Mouse (Mus musculus): ENCODE data around the gene Ift172.

Ift172 gene

DNA sequence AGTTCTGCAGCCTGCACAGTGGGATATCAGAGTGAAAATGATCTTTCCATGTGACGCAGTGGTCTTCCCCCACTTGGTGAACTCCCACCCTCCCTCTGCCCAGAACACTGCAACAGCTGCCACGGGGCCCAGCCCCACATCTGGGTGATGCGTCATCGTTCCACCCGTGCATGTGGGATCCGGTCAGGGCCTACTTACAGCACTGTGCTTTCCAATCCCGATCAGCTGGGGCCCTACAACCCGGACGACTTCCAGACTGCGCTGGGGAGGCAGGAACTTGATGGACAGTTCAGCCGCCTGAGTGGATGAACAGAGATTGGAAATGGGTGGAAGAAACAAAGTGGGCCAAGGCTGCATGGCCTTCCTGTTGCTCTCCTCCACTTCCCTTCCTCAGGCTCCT lies 33.3 kb downstream of the Ift172 start:
- in situ Hi-C loops (cut with MboI, MseI), result no loop called here

DNA sequence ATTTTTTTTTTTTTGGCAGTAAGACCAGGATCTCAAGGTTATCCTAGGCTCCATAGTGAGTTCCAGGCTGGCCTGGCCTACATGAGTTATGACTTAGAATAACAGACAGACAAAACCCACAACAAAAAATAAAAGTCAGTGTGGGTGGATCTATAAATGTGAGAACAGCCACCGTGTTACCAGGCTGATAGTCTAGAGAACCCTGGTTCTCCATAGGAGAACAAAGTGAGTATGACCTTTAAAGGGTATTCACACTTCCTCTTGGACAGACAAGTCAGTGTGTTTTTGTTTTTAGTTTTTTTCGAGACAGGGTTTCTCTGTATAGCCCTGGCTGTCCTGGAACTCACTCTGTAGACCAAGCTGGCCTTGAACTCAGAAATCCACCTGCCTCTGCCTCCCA lies 34.9 kb downstream of the Ift172 start:
- in situ Hi-C loops (cut with MboI, MseI), result no loop called here

DNA sequence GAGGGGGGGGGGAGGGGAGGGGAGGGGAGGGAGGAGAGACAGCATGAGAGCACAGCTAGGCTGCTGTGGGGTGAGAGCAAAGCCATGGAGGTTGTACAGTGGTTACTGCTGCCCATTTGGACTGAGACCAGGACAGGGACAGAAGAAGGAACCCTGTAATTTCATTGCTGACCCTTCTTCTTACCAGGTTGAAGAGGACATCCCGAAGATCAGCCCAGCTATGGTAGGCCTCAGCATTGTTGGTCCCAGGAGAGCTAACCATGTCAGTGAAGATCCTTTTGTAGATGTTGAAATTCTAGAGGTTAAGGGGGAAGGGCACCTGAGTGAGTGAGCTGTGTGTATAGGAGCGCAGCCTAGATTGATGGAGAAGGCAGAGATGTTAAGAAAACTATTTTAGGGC lies 35.5 kb downstream of the Ift172 start:
- in situ Hi-C loops (cut with MboI, MseI), result no loop called here

DNA sequence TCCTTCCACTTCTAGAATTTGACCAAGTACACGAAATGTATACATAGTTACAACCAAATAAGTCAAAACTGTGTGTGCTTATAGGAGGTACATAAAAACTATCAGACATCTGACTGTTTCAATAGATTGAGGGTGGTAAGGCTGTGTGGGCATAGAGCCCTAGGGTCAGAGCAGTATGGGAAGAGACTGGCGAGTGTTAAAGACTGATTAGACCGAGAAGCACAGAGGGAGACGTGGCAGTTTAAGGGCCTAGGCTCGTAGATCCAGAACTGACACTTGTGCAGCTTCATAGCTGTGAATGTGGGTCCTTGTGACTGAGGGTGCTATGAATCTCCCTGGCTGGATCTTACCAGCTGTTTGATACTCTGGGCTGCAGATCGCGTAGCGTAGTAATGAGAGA lies 36.0 kb downstream of the Ift172 start:
- in situ Hi-C loops (cut with MboI, MseI), result no loop called here

DNA sequence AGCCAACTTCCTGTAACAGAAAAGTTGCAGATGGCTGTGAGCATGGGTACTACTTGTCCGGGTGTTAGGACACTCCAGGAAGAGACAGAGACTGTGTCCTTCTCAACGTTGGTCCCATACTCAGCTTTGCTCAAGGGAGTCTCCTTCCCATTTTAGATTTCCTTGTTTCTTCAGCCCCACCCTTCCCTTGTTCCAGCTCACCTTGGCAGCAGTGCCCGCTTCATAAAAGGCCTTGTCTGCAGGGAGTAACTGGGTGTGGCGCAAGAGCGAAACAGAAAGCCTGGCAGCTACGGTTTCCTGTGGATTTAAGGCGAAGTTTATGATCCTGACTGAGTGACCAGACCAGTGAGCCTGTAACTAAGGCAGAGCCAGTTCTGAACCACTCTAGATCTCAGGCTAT lies 36.5 kb downstream of the Ift172 start:
- in situ Hi-C loops (cut with MboI, MseI), result no loop called here

DNA sequence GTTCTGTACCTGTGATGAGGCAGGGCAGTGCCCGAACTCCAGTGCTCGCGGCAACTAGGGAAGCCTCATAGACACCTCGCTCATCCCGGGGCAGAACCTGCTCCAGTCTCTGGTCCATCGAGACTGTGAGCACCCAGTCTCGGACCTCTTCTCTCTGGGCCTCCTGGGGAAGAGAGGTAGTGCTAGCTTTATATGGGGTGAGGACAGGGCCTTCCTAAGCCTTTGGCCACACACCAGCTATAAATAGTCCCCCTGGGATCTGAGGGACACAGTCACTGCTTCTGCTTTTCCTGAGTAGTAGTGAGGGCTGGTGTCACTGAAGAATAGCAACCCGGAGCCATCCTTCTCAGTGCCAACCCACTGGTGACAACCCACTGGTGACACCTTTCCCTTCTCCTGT lies 37.1 kb downstream of the Ift172 start:
- in situ Hi-C loops (cut with MboI, MseI), result no loop called here

DNA sequence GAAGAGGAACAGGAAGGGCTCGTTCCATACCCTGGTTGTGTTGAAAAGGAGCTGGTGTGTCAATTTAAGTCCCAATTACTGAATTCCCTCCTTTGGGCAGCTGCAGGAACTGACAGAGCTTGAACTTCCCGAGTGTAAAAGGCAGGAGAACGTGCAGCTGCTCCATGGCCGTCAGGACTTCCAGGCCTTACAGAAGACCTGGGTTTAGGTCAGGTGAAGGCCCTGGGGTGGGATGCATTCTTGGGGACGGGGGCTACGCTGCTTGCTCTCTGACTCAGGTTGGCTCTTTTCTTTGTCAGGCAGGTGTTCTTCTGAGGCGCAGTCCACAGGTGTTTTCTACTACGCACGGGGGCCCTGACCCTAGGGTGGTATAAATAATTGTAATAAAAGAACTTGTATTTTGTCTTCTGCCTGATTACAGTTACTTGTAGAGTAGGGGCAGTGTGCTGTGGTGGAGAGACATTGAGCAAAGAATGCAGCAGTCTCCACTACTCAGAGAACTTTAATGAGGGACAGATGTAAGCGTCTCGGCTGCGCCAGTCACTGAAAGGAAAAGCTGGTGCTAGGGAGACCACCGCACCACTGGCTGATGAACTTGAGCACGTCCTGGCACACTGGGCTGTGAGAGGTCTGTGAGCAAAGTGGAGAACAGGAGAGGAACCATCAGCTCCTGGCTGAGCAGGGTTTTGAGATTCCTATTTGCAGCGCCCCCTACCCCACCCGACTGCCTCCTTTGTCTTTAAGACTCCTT lies 37.9 kb downstream of the Ift172 start:
- in situ Hi-C loops (cut with MboI, MseI), result no loop called here

DNA sequence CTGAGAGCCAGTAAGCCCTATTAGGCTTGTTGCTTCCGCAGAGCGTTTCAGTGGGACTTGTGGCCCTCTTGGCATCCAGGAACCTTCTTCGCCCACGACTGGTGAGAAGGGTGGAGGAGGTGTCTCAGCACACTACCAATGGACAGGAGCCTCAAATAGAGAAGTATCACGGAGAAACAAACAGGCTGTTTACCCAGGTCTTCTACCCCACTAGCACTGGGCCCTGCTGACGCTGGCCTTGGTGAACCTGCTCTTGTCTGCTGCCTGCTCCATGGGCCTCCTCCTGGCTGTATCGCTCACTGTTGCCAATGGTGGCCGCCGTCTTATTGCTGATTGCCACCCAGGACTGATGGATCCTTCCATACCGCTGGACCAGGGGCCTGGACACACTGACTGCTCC lies 38.8 kb downstream of the Ift172 start:
- in situ Hi-C loops (cut with MboI, MseI), result no loop called here

DNA sequence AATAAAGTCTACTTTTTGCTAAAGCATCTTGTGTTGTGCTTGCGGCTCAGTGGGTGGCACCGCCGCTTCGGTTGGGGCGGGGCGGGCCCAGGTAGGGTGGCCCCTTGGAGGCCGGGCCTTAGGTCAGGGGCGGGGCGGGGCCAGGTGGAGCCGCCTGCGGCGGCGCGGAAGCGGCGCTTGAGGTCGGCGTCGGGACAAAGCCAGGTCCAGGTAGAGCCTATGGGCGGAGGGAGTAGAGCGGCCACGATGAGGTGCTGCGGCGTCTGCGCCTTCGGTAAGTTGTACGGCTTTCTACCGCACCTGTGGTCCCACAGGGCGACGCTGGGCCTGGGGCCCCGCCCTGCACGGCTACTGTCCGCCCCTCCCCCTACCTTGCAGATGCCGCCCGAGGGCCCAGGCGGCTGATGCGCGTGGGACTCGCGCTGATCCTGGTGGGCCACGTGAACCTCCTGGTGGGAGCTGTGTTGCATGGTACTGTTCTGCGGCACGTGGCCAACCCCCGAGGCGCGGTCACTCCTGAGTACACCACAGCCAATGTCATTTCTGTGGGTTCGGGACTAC lies 39.3 kb downstream of the Ift172 start, which contains the start of gene Krtcap3:
Gene Krtcap3 (plus strand): TSS at position 151 of the 561 bp plus-strand sequence.
- in situ Hi-C loops (cut with MboI, MseI), result no loop called here

DNA sequence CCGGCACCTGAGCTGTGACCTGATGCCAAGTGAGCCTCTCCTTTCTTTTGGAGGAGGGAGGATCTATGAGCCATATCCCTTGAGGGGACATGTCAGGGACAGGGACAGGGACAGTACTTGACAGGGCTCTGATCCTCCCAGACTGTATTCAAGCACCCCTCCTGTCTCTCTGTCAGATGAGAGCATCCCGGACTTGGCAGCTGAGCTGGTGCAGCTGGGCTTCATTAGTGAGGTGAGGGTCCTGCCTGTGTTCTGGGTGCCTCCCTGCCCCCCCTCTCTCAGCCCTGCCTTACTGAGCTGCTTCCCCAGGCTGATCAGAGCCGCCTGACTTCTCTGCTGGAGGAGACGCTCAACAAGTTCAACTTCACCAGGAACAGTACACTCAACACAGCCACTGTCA lies 40.2 kb downstream of the Ift172 start:
- in situ Hi-C loops (cut with MboI, MseI), result no loop called here

DNA sequence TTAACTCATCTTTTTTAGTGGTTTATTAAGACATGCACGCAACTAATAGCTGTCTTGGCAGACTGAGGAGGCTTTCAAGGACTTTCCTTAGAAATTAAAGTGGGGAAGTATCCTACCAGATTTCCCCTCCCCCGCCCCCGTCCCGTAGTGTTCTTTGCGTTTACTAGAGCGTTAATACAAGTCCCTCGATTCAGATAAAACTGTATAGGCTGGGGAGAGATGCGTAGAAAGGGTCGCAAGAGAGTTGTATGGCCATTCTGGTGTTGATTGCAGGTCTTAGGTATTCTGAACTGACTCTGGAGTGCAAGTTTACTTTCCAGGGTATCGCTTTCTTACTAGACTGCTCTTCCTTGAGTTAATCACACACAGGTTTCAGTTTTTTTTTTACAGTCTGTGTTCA lies 48.7 kb downstream of the Ift172 start:
- in situ Hi-C loops (cut with MboI, MseI), result no loop called here

DNA sequence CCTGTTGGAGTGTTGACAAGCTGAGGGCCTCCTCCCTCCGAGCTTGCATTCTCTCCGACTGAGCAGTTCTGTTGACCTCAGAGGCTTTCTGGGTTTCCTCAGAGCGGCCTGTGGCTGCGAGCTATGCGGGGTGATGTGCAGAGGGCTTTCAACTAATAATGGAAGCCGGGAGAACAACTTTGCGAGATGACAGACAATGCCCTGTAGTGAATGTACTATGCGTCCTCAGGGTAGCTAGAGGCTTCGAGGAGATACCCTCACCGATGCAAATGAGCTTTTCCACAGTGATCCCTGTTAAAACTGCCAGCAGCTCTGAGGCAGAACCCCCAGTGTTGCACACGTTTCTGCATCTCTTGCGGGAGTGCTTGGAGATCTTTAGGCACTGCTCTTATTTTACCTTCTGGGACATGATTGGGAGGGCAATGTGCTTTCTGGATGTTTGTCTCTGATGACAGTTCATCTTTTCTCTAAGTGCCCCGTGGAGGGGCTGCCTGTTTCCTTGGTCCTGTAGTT lies 49.3 kb downstream of the Ift172 start:
- in situ Hi-C loops (cut with MboI, MseI), result no loop called here

DNA sequence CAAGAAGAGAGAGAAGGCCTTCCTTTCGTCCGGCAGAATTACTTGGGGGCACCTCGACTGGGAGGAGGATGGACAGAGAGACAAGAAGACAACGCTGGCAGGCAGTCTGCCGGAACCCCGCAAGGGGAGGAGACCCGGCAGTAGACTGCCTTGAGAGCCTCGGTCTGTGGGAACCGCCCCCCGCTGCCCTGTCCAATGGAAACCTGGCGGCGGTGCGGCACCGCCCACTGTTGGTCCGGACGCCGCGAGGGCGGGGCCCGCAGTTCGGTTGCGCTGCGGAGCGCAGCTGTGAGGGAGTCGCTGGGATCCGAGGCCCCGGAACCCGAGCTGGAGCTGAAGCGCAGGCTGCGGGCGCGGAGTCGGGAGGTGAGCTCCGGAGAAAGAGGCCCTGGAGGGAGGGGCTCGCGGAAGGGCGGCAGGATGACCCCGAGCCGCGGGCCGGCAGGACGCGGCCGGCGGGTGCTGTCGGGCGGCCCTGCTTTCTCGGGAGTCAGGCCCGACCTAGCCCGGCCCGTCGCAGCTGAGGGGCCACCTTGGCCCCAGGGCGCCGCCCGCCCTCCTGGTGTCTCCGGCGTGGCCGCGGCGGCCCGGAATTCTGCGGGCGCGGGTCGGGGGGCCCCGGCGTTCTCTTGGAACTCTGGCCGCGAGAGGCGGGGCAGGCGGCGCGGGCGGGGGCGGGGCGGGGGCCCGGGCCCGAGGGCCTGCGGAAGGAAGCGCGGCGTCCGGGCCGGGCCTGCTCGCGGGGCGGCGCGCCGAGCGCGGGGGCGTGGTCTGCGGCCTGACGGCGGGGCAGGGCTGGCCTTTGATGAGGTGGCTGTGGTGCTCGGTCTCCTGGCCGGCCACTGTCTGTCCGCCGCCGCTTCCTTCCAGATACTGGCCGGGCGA lies 50.0 kb downstream of the Ift172 start, which contains the start of the genes Nrbp1 and Gm9970:
Gene Nrbp1 (plus strand): TSS at position 228 of the 885 bp plus-strand sequence.
Gene Gm9970 (minus strand): TSS at position 596 of the 885 bp plus-strand sequence.
- in situ Hi-C loops (cut with MboI, MseI), result no loop called here

DNA sequence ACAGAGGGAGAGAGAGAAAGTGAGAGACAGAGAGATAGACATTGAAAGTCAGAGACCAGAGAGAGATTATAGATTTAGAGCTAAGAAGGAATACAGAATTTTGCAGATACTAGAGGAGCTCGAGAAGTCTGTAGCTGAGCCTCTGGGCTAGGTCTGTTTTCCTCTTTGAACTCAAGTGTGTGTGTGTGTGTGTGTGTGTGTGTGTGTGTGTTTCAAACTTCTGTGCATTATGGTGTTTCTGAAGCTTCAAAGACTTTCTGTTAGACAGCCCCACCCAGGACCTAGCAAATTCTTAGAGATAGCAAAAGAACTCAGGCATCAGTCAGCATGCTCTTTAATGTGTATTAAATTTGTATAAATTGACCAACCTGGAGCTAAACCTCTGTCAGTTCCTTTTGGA lies 64.3 kb downstream of the Ift172 start:
- in situ Hi-C loops (cut with MboI, MseI), result no loop called here

DNA sequence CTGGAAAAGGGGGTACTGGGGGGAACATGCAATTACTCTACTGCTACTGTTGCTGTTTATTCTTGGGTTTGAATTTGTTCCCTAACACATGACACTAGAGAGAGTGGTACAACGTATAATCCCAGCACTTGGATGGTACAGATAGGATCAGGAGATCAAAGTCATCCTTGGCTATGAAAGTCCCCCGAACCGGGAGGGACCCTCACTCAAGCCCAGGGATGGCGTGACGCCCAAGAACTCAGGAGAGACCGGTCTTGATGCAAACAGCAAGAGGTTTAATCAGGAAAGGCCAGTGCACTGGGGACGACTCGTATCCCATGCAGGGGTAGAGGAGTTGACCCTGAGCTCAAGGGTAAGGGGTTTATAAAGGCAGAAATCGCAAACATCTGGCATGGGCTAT lies 68.2 kb downstream of the Ift172 start:
- in situ Hi-C loops (cut with MboI, MseI), result no loop called here

DNA sequence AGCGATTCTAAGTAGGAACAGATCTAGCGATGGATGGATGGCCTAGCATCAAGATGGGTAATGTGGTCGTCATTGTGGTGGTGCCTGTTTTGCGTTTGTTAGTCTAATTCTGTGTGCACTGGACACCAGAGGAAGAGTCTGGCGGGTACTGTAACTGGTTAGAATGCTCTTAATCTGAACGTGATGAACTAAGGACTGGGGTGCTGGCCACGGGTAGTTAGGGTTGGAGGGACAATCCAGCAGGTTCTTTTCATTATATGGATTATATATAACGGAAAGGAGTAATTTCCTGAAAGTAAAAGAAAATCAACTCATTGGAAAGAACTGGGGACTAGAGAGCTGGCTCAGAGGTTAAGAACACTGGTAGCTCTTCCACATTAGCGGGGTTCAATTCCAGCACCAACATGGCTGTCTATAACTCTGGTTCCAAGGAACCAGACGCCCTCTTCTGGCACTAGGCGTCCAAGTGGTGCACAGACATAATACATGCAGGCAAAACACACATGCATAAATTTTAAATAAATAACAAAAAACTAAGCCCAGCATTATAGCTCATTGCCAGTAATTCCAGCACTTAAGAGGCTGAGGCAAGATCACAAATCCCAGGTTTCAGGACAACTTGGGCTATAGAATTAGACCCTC lies 69.5 kb downstream of the Ift172 start:
- in situ Hi-C loops (cut with MboI, MseI), result no loop called here

DNA sequence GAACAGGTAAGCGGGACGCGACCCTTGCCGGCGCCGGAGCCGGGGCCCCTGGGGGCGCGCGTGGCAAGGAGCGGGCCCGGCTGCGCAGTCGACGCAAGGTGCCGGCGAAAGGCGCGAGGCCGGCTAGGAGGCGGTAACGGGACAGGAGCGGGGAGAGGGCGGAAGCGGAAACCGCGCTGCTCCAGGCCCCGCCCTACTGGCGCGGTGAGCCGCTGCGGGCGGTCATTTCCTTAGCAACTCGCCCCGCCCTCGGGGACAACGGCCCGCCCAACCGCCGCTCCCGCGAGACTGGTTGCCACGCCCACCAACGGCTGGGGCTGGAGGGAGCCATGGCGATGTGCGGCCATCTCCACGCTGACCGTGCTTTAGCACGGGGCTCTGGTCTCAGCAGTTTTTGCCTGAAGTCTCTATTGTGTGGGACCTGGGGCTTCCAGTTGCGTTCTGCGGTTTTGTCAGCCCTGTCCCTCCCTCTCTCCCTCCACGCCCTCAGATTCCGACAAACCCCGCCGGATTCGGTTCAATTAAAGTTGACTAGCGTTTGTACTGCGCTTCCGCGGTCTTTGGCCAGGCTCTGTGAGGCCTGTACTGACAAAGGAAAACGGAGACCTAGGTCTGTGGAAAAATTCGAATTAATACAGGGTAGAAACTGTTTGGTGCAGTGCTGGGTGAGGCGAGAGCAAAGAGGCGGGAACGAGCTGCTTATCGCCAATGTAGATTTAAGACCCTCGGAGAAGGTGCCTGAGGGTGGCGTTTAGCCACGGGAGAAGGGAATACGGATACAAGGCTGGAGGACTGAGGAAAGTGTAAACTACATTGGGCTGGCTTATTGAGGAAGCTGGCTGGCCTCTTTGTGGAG lies 70.2 kb downstream of the Ift172 start, which contains the start of gene Ppm1g:
Gene Ppm1g (minus strand): TSS at position 240 of the 856 bp plus-strand sequence.
- in situ Hi-C loops (cut with MboI, MseI), result no loop called here

DNA sequence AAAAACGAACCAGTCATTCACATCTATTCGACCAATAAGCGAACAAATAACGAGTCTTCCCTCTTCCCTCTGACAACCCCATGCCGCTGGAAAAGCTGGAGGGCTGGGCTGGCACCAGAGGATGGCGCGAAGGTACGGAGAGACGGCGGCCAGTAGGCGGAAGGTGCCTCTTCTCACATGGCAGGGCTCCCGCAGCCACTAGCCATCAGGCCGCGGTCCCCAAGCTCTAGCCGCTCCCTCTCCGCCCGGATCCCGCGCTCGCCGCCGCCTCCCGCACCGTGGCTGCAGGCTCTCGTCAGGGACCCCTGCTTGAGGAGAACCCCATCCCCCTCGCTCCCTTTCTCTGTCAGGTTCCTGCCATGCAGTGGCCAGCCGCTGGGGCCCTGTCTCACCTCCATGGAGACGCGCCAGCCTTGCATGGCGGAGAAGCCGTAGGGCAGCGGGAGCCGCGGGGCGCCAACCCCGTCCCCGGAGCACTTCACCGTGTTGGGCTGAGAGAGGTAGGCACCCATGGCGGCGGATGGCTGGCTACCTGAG lies 70.9 kb downstream of the Ift172 start:
- in situ Hi-C loops (cut with MboI, MseI), result no loop called here

DNA sequence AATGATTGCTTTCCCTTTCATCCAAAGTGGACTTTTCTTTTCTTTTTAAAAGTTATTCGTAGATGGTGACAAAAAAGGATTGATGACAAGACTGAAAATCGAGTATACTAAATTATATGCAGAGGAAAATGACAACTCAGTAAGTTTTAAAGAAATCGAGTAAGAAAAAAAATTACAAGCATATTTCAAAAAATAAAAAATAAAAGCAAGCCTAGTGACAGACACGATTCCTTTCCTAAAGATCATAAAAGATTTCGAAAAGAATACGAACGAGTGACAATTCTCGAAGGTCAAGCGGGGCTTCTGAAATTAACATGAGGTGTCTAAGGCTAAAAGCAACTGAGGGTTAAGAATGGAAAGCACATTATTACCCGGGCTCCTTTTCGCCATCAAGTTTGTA lies 71.4 kb downstream of the Ift172 start:
- in situ Hi-C loops (cut with MboI, MseI), result no loop called here

DNA sequence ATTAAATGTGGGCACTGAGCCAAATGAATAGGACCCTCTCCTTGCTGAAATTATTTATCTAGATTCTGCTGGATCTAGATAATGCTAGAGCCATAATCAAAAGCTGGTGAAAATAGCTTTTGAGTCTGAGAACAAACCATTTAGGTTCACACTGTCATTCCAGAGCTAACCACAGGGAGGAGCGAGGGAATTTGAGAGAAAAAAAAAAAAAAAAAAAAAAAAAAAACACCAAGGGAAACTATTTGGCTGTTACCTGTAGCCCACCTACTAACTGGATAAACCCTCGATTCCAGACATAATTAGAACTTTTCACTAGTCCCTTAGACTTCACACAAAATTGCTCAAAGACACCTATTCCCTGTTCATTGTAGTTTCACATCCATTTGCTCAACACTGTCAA lies 71.8 kb downstream of the Ift172 start:
- in situ Hi-C loops (cut with MboI, MseI), result no loop called here

All from T-helper 1 cell (primary cell).